8 mouse cellular contexts compared by ENCODE assay signal in genomic region chr12:102579041-102579440, GRCm38 (mm10). TPM values are rescaled to one million over a fixed set of nuclear protein-coding genes. Genes with fewer than 3 reads are reported as not detected.
A peak's percentile ranks its signal among the peaks of the same experiment; 100 is the strongest.
DNase-seq lines count a peak whose midpoint lies in the region; ATAC-seq lines count a peak whose summit lies in the region.

No protein-coding gene starts in this region.

- H3K4me1 ChIP-seq in forebrain, embryonic 16.5 days (replicated peaks; ENCODE audit: control insufficient read depth, insufficient read depth, low read length), result no peaks in the 10 kb centered on the region
- no peaks in the 10 kb centered on the region for H3K4me1 ChIP-seq in hindbrain, embryonic 16.5 days (ENCODE audit: control insufficient read depth, insufficient read depth, low read depth, low read length)

- H3K36me3 ChIP-seq in forebrain, embryonic 16.5 days (ENCODE audit: control insufficient read depth, insufficient read depth), result peaks cover 5% of the 10 kb centered on the region; the same call in 1 of the 2 replicates
- H3K36me3 ChIP-seq in hindbrain, embryonic 16.5 days (ENCODE audit: control insufficient read depth, insufficient read depth, low read length), result no peaks in the 10 kb centered on the region

- no peak overlapping the region for H3K4me3 ChIP-seq in forebrain, embryonic 16.5 days (replicated peaks; ENCODE audit: low read length)
- no peak overlapping the region for H3K4me3 ChIP-seq in hindbrain, embryonic 16.5 days (ENCODE audit: low read length)

- ATAC-seq in cerebellum, adult (ENCODE audit: insufficient number of reproducible peaks, low FRiP score, low TSS enrichment), result peak; percentile 61; the same call in 1 of the 2 replicates
- ATAC-seq in forebrain, embryonic 16.5 days, result peak; percentile 75
- ATAC-seq in hindbrain, embryonic 16.5 days, result peak; percentile 65; the same call in 1 of the 2 replicates

- H3K9me3 ChIP-seq in forebrain, embryonic 16.5 days (ENCODE audit: control insufficient read depth, low read length), result no peaks in the 10 kb centered on the region
- no peaks in the 10 kb centered on the region for H3K9me3 ChIP-seq in hindbrain, embryonic 16.5 days (ENCODE audit: control insufficient read depth, low read length)

- H3K4me2 ChIP-seq in forebrain, embryonic 16.5 days (ENCODE audit: low read length), result no peak overlapping the region
- no peak overlapping the region for H3K4me2 ChIP-seq in hindbrain, embryonic 16.5 days (ENCODE audit: low read length)

- no peaks in the 10 kb centered on the region for H3K27me3 ChIP-seq in forebrain, embryonic 16.5 days (replicated peaks; ENCODE audit: control insufficient read depth, insufficient read depth, low read length)
- no peaks in the 10 kb centered on the region for H3K27me3 ChIP-seq in hindbrain, embryonic 16.5 days (replicated peaks; ENCODE audit: control insufficient read depth, insufficient read depth, low read length)

- no peak overlapping the region for H3K9ac ChIP-seq in forebrain, embryonic 16.5 days (replicated peaks; ENCODE audit: low read depth, low read length)
- H3K9ac ChIP-seq in hindbrain, embryonic 16.5 days (ENCODE audit: low read depth, low read length), result no peak overlapping the region

- DNase-seq in ES-CJ7 (ENCODE audit: low read depth, low spot score), result peak; percentile 65
- DNase-seq in left cerebral cortex, adult 18-20 months (ENCODE audit: low spot score in 2 of 2), result peak; percentile 82 to 92
- peak; percentile 72 for DNase-seq in mesoderm, embryonic 11.5 days (ENCODE audit: low read depth, low spot score)
- peak; percentile 85 for DNase-seq in right cerebral cortex, postnatal 14 days
- DNase-seq in urinary bladder, postnatal 14 days (ENCODE audit: low spot score), result peak; percentile 80

- WGBS in forebrain, embryonic 16.5 days, result 59% methylated on average over 6 of the region's 6 CpGs
- 60% methylated on average over 6 of the region's 6 CpGs for WGBS in hindbrain, embryonic 16.5 days

- no peak overlapping the region for H3K27ac ChIP-seq in forebrain, embryonic 16.5 days (ENCODE audit: low read length)
- H3K27ac ChIP-seq in hindbrain, embryonic 16.5 days (ENCODE audit: low read depth, low read length), result no peak overlapping the region

RNA-seq across cellular contexts. Expression of gene Chga, which starts 24.3 kb away (rescaled TPM):
- polyA plus RNA-seq in forebrain, embryonic 16.5 days (2015; fragmentation: Nextera tagmentation; extraction: Ambion mirVana), result 97.7 and 118 TPM in 2 replicates
- 198 and 224 TPM in 2 replicates for polyA plus RNA-seq in hindbrain, embryonic 16.5 days (2015; fragmentation: Nextera tagmentation; extraction: Ambion mirVana)
- 100 to 1,000 TPM; 151 to 236 TPM for total RNA-seq in left cerebral cortex, adult 18-20 months (2021)
